Mouse (Mus musculus): Measurements from ENCODE around the gene Slc24a4. TPM values are rescaled to one million over a fixed set of nuclear protein-coding genes. Genes with fewer than 3 reads are reported as not detected.

Gene Slc24a4
- polyA plus RNA-seq, 1 experiment = 3.4 TPM

DNA sequence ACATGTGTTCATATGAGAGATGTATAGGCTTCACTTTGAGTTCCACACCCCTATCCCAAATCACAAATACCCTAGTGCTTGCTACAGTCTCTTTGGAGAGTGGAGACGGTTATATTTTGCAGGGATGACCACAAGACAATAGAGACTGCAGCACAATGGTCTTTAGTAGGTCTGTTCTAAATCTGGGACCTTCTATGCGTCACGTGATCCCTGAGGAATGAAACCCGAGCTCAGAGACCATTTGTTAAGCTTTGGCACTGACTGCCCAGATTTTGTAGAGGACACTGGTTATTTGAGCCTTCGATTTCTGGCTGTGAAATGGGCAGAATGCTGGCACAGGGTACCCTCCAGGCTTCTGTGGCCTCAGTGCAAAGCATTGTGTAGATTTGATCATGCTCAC is 12.8 kb downstream of the Slc24a4 start:
- Histone ChIP-seq H3K27me3 (ENCODE audit: control insufficient read depth, insufficient read depth, low read length) (no peaks in the 10 kb centered on the region), H3K27ac (ENCODE audit: insufficient read depth, low read length) (no peak overlapping the region), H3K4me1 (ENCODE audit: control insufficient read depth, insufficient read depth, low read length) (peaks cover 6% of the 10 kb centered on the region; the same call in 1 of the 2 replicates), H3K4me3 (replicated peaks; ENCODE audit: insufficient read depth, low read depth, low read length) (no peak overlapping the region)
- WGBS = 69% methylated on average over 5 of the region's 5 CpGs
- TF ChIP-seq CTCF (IDR thresholded peaks at IDR 0.05; ENCODE audit: borderline replicate concordance, insufficient read depth, low read depth, low read length) = no peak
- no peak for TF ChIP-seq POLR2A (IDR thresholded peaks at IDR 0.05; ENCODE audit: borderline replicate concordance, insufficient read depth, low read length)
- DNase-seq = no peak

DNA sequence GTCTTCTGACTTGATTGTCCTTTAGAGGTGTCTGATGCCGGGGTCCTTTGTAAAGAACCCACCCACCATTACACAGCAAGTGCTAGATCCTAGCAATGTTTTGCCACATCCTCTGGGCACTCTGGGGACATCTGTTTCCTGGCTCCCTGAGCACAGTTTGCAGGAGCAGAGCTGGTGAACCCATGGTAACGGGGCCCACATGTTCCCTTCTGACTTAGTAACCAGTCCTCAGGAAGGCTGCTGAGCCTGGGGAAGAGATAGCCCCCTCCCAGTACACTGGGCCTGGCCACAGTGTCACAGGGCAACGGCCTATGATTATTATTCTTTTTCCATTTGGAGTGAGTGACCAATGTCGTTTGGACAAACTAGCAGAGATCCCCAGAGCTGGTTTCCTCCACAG is 19.1 kb downstream of the Slc24a4 start:
- Histone ChIP-seq H3K27me3 (ENCODE audit: control insufficient read depth, insufficient read depth, low read length) (no peaks in the 10 kb centered on the region), H3K4me1 (ENCODE audit: control insufficient read depth, insufficient read depth, low read length) (no peaks in the 10 kb centered on the region), H3K4me3 (replicated peaks; ENCODE audit: insufficient read depth, low read depth, low read length) (no peak overlapping the region), H3K27ac (ENCODE audit: insufficient read depth, low read length) (no peak overlapping the region)
- 77% methylated on average over 4 of the region's 4 CpGs for WGBS
- TF ChIP-seq POLR2A (IDR thresholded peaks at IDR 0.05; ENCODE audit: borderline replicate concordance, insufficient read depth, low read length) (no peak), CTCF (IDR thresholded peaks at IDR 0.05; ENCODE audit: borderline replicate concordance, insufficient read depth, low read depth, low read length) (no peak)
- DNase-seq = no peak

DNA sequence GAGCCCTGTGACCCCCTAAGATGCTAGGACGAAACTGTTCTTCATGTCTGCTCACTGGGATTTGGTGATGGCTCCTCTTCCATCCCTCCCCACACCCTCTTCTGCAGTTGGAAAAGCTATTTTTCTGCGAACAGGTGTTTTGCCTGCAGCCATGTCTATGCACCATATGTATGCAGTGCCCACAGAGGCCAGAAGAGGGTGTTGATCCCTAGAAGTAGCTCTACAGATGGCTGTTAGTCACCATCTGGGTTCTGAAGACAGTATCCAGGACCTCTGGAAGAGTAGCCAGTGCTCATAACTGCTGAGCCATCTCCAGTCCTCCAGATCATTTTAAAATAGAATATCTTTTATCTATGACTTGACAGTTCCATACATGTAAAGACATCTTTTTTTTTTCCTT is 20.2 kb downstream of the Slc24a4 start:
- H3K27ac ChIP-seq (ENCODE audit: insufficient read depth, low read length) = no peak overlapping the region
- 87% methylated on average over 2 of the region's 2 CpGs for WGBS

DNA sequence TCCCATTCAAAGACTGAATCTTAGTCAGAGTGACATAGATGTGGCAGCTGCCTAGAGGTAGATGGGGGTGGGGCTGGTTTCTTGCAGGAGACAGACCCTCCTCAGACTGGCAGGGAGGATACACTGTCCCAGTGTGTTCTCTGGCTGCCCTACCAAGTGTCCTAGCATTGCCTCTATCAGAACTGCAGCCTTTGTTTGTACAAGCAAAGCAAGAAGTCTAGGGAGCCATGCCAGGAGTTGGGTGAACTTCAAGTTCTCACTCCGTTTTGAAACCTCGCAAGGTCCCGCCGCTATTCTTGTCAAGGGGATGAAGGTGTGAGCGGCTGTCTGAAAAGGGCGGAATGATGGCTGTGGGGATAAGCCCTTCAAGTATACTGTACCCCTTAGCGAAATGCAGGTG is 22.7 kb downstream of the Slc24a4 start:
- WGBS = 83% methylated on average over 7 of the region's 7 CpGs
- TF ChIP-seq POLR2A (IDR thresholded peaks at IDR 0.05; ENCODE audit: borderline replicate concordance, insufficient read depth, low read length) (no peak), CTCF (IDR thresholded peaks at IDR 0.05; ENCODE audit: borderline replicate concordance, insufficient read depth, low read depth, low read length) (no peak)
- H3K4me1 ChIP-seq (ENCODE audit: control insufficient read depth, insufficient read depth, low read length) = no peaks in the 10 kb centered on the region
- H3K4me3 ChIP-seq (replicated peaks; ENCODE audit: insufficient read depth, low read depth, low read length) = no peak overlapping the region
- DNase-seq = no peak
- H3K27ac ChIP-seq (ENCODE audit: insufficient read depth, low read length) = no peak overlapping the region
- H3K27me3 ChIP-seq (ENCODE audit: control insufficient read depth, insufficient read depth, low read length) = no peaks in the 10 kb centered on the region

More for the DNA sequence above, 20.2 kb downstream of the Slc24a4 start:
- DNase-seq = no peak
- no peak for TF ChIP-seq POLR2A (IDR thresholded peaks at IDR 0.05; ENCODE audit: borderline replicate concordance, insufficient read depth, low read length)
- TF ChIP-seq CTCF (IDR thresholded peaks at IDR 0.05; ENCODE audit: borderline replicate concordance, insufficient read depth, low read depth, low read length) = 0 out of 2 replicates have a peak, but pooled peaks have one; percentile 21
- Histone ChIP-seq H3K27me3 (ENCODE audit: control insufficient read depth, insufficient read depth, low read length) (no peaks in the 10 kb centered on the region), H3K4me3 (replicated peaks; ENCODE audit: insufficient read depth, low read depth, low read length) (no peak overlapping the region), H3K4me1 (ENCODE audit: control insufficient read depth, insufficient read depth, low read length) (no peaks in the 10 kb centered on the region)

DNA sequence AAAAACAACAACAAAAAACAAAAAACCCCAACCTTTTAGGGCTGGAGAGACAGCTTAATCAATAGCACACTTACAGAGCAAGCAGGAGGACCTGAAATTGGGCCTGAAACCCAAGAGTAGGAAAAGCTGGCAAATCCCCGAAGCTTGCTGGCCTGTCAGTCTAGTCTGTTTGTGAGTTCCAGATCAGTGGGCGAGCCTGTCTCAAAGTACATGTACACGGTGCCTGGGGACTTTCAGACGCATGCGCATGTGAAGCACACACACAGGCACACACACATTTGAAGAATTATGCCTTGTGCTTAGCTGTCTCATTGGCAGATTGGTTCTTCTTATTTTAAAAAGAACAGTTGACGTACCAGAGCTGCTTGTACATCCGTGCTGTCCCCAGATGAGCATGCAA is 25.3 kb downstream of the Slc24a4 start:
- 90% methylated on average over 7 of the region's 7 CpGs for WGBS
- no peak for DNase-seq
- H3K27ac ChIP-seq (ENCODE audit: insufficient read depth, low read length) = no peak overlapping the region

DNA sequence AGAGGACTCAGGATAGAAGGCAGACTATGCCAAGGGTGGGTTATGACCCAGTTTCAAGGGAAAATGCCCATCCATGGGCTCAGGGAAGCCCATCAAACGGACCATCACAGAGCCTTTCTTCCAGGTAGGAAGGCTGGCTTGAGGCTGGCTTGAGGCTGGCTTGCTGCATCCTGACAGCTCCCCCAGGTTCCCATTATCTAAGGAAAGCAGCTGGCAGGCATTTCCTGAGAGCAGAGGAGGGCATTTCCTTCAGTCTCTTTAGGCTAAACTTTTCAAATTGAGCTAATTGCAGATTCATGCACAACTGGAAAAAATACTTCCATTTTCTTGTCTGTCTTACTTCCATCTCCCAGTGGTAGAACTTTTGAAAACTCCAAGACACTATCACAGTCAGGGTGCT is 26.3 kb downstream of the Slc24a4 start:
- Histone ChIP-seq H3K4me3 (replicated peaks; ENCODE audit: insufficient read depth, low read depth, low read length) (no peak overlapping the region), H3K4me1 (ENCODE audit: control insufficient read depth, insufficient read depth, low read length) (no peaks in the 10 kb centered on the region), H3K27me3 (ENCODE audit: control insufficient read depth, insufficient read depth, low read length) (no peaks in the 10 kb centered on the region), H3K27ac (ENCODE audit: insufficient read depth, low read length) (no peak overlapping the region)
- no peak for DNase-seq
- 65% methylated on average over 1 of the region's 1 CpGs for WGBS
- TF ChIP-seq POLR2A (IDR thresholded peaks at IDR 0.05; ENCODE audit: borderline replicate concordance, insufficient read depth, low read length) (no peak), CTCF (IDR thresholded peaks at IDR 0.05; ENCODE audit: borderline replicate concordance, insufficient read depth, low read depth, low read length) (no peak)

More for the DNA sequence above, 25.3 kb downstream of the Slc24a4 start:
- no peaks in the 10 kb centered on the region for H3K27me3 ChIP-seq (ENCODE audit: control insufficient read depth, insufficient read depth, low read length)
- H3K4me3 ChIP-seq (replicated peaks; ENCODE audit: insufficient read depth, low read depth, low read length) = no peak overlapping the region
- TF ChIP-seq POLR2A (IDR thresholded peaks at IDR 0.05; ENCODE audit: borderline replicate concordance, insufficient read depth, low read length) = no peak
- no peak for TF ChIP-seq CTCF (IDR thresholded peaks at IDR 0.05; ENCODE audit: borderline replicate concordance, insufficient read depth, low read depth, low read length)
- H3K4me1 ChIP-seq (ENCODE audit: control insufficient read depth, insufficient read depth, low read length) = no peaks in the 10 kb centered on the region

DNA sequence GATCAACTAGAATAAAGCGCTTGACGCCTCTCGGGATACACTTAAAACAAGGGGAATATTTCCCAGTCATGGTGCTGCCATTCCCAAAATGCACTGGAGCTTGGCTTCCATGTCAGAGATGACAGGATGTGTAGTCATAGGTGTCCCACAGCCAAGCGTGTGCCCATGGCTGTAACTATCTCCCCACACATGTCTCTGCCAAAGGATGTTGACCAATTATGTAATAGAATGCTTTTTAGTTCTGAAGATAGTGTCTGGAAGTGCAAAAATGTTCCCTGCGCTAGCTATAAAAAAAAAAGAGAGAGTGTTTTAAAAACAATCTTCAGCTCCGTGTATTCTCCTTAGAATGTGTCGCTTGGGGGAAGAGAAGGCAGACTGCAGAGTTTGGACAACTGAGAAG is 36.1 kb downstream of the Slc24a4 start:
- 93% methylated on average over 7 of the region's 7 CpGs for WGBS
- Histone ChIP-seq H3K27me3 (ENCODE audit: control insufficient read depth, insufficient read depth, low read length) (no peaks in the 10 kb centered on the region; the same call in 1 of the 2 replicates), H3K4me3 (replicated peaks; ENCODE audit: insufficient read depth, low read depth, low read length) (no peak overlapping the region), H3K4me1 (ENCODE audit: control insufficient read depth, insufficient read depth, low read length) (no peaks in the 10 kb centered on the region), H3K27ac (ENCODE audit: insufficient read depth, low read length) (no peak overlapping the region)
- no peak for TF ChIP-seq POLR2A (IDR thresholded peaks at IDR 0.05; ENCODE audit: borderline replicate concordance, insufficient read depth, low read length)
- TF ChIP-seq CTCF (IDR thresholded peaks at IDR 0.05; ENCODE audit: borderline replicate concordance, insufficient read depth, low read depth, low read length) = no peak
- no peak for DNase-seq

DNA sequence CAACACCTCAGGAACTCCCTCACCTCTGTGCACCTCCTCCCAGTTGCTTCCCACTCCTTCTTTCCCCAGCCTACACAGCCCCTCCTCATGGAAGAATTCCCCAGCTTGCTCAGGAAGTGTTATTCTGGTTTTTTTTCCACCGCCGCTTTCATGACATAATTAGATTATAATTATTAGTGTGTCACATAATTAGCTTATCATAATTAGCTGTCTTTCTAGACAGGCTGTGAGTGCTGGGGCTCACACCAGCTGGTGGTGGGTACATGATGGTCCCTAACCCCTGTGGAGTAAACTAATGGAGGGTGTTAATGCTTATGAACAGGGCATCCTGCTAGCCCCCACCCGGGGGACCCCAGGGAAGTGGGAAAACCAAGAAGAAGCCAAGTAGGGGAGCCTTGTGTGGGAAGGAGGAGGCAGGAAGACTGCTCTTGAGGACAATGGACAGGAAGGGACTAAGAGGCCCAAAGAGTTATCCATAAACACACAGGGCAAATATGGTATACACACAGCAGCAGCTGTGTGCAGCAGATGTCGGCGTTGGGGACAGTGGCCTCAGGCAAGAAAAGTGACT is 38.2 kb downstream of the Slc24a4 start:
- Histone ChIP-seq H3K27me3 (ENCODE audit: control insufficient read depth, insufficient read depth, low read length) (no peaks in the 10 kb centered on the region; the same call in 1 of the 2 replicates), H3K4me1 (ENCODE audit: control insufficient read depth, insufficient read depth, low read length) (no peaks in the 10 kb centered on the region), H3K27ac (ENCODE audit: insufficient read depth, low read length) (no peak overlapping the region), H3K4me3 (replicated peaks; ENCODE audit: insufficient read depth, low read depth, low read length) (no peak overlapping the region)
- no peak for DNase-seq
- 33% methylated on average over 5 of the region's 5 CpGs for WGBS
- no peak for TF ChIP-seq POLR2A (IDR thresholded peaks at IDR 0.05; ENCODE audit: borderline replicate concordance, insufficient read depth, low read length)

Data from cerebellum, adult 2 months (tissue).